Mouse (Mus musculus) right cerebral cortex, postnatal 36 days (tissue): ENCODE results near the gene Actl7a.

Experiments
- DNase-seq, 2 experiments: peaks; one replicate each; pipeline ENCODE4 v3.0.0; 2022; ENCODE audit warnings: low spot score in 2 of 2, mixed read lengths in 1 of 2

The Actl7a gene

GRCm38 (mm10) chr4:56757693-56758092, 14.5 kb downstream of the Actl7a start:
- no peak for DNase-seq

- DNase-seq, result no peak
These were observed 24.7 kb downstream of the Actl7a start for GRCm38 (mm10) chr4:56767861-56768284.

GRCm38 (mm10) chr4:56768913-56769312, 25.7 kb downstream of the Actl7a start:
- DNase-seq, result no peak

- no peak for DNase-seq
These were observed 27.9 kb downstream of the Actl7a start for GRCm38 (mm10) chr4:56771065-56771464.

- no peak for DNase-seq
These were observed 48.2 kb downstream of the Actl7a start for GRCm38 (mm10) chr4:56791373-56791772.
